Comparison of ENCODE assay signal across 8 mouse cellular contexts in genomic region chr8:105596362-105597034, GRCm38 (mm10). TPM values are rescaled to one million over a fixed set of nuclear protein-coding genes. Genes with fewer than 3 reads are reported as not detected.
DNase-seq lines count a peak whose midpoint lies in the region; ATAC-seq and TF ChIP-seq lines count a peak whose summit lies in the region.

No protein-coding gene starts in this region.

- DNase-seq in right cerebral cortex, postnatal 4 days, result peak; percentile 14
- DNase-seq in right cerebral cortex, postnatal 25 days, result no peak
- peak; percentile 51 to 73 for DNase-seq in cerebellum, adult 2 months
- DNase-seq in gastrocnemius, adult 2 months, result peak; percentile 83
- peak; percentile 60 to 72 for DNase-seq in natural killer cell, adult 2 months (ENCODE audit: low spot score in 2 of 2)
- DNase-seq in thymus, postnatal 14 days, result peak; percentile 88

- WGBS in cerebellum, adult 2 months, result 5% methylated on average over 14 of the region's 14 CpGs
- 7% methylated on average over 14 of the region's 14 CpGs for WGBS in hindbrain, embryonic 16.5 days
- 4% methylated on average over 14 of the region's 14 CpGs for WGBS in liver, embryonic 12.5 days (ENCODE audit: insufficient replicate concordance)

- H3K27ac ChIP-seq in cerebellum, adult 2 months (ENCODE audit: insufficient read depth, low read length), result no peak overlapping the region
- H3K27ac ChIP-seq in gastrocnemius, adult 2 months, result peak overlapping the region; percentile 78
- H3K27ac ChIP-seq in hindbrain, embryonic 16.5 days (ENCODE audit: low read depth, low read length), result no peak overlapping the region
- H3K27ac ChIP-seq in liver, embryonic 12.5 days, result no peak overlapping the region

- no peak overlapping the region for H3K9ac ChIP-seq in hindbrain, embryonic 16.5 days (ENCODE audit: low read depth, low read length)
- no peak overlapping the region for H3K9ac ChIP-seq in liver, embryonic 12.5 days

- intact Hi-C loops in gastrocnemius, adult 2 months (cut with DNase I), result loop anchor here (2.0 to 10.0 kb wide), 2 partner anchors 30 to 88 kb away; partner anchors contain the start of genes Atp6v0d1 and Carmil2

- no peak for TF ChIP-seq POLR2A in cerebellum, adult 2 months (IDR thresholded peaks at IDR 0.05; ENCODE audit: borderline replicate concordance, insufficient read depth, low read length)

- no peaks in the 10 kb centered on the region for H3K27me3 ChIP-seq in cerebellum, adult 2 months (ENCODE audit: control insufficient read depth, insufficient read depth, low read length)
- H3K27me3 ChIP-seq in hindbrain, embryonic 16.5 days (replicated peaks; ENCODE audit: control insufficient read depth, insufficient read depth, low read length), result no peaks in the 10 kb centered on the region
- H3K27me3 ChIP-seq in liver, embryonic 12.5 days (replicated peaks), result peaks cover 22% of the 10 kb centered on the region

- peaks cover 3% of the 10 kb centered on the region; the same call in 1 of the 2 replicates for H3K4me1 ChIP-seq in cerebellum, adult 2 months (ENCODE audit: control insufficient read depth, insufficient read depth, low read length)
- 0 out of 2 replicates have a peak, but pooled peaks cover 2% of the 10 kb centered on the region for H3K4me1 ChIP-seq in hindbrain, embryonic 16.5 days (ENCODE audit: control insufficient read depth, insufficient read depth, low read depth, low read length)
- peaks cover 17% of the 10 kb centered on the region for H3K4me1 ChIP-seq in liver, embryonic 12.5 days

- peak overlapping the region; percentile 3 for H3K4me3 ChIP-seq in cerebellum, adult 2 months (replicated peaks; ENCODE audit: insufficient read depth, low read depth, low read length)
- peak overlapping the region; percentile 69 for H3K4me3 ChIP-seq in gastrocnemius, adult 2 months
- no peak overlapping the region for H3K4me3 ChIP-seq in hindbrain, embryonic 16.5 days (ENCODE audit: low read length)
- H3K4me3 ChIP-seq in liver, embryonic 12.5 days, result peak overlapping the region; percentile 26

- TF ChIP-seq CTCF in cerebellum, adult 2 months (IDR thresholded peaks at IDR 0.05; ENCODE audit: borderline replicate concordance, insufficient read depth, low read depth, low read length), result peak; percentile 85
- peak; percentile 76 for TF ChIP-seq CTCF in gastrocnemius, adult 2 months (IDR thresholded peaks at IDR 0.05)

- H3K36me3 ChIP-seq in hindbrain, embryonic 16.5 days (ENCODE audit: control insufficient read depth, insufficient read depth, low read length), result no peaks in the 10 kb centered on the region
- no peaks in the 10 kb centered on the region for H3K36me3 ChIP-seq in liver, embryonic 12.5 days

- peak overlapping the region; percentile 22 for H3K4me2 ChIP-seq in hindbrain, embryonic 16.5 days (ENCODE audit: low read length)
- peak overlapping the region; percentile 65 for H3K4me2 ChIP-seq in liver, embryonic 12.5 days

- ATAC-seq in hindbrain, embryonic 16.5 days, result peak; percentile 71
- peak; percentile 83 for ATAC-seq in liver, embryonic 12.5 days

- no peaks in the 10 kb centered on the region for H3K9me3 ChIP-seq in hindbrain, embryonic 16.5 days (ENCODE audit: control insufficient read depth, low read length)
- no peaks in the 10 kb centered on the region for H3K9me3 ChIP-seq in liver, embryonic 12.5 days (replicated peaks)

RNA-seq across cellular contexts. Expression of gene Ripor1, which starts 8.6 kb away (rescaled TPM):
- 33.4 and 35.9 TPM in 2 replicates for polyA plus RNA-seq in cerebellum, adult 2 months (2012; rRNA removed)
- 10 to 100 TPM; 15.7 to 20.6 TPM for total RNA-seq in gastrocnemius, adult 2 months (2021)
- polyA plus RNA-seq in hindbrain, embryonic 16.5 days (2015; fragmentation: Nextera tagmentation; extraction: Ambion mirVana), result 37.2 and 41.7 TPM in 2 replicates
- polyA plus RNA-seq in liver, embryonic 12.5 days (2016; fragmentation: Nextera tagmentation; extraction: Ambion mirVana), result 14.1 and 14.5 TPM in 2 replicates

RNA-seq across cellular contexts. Expression of gene Atp6v0d1, which starts 30.7 kb away (rescaled TPM):
- 333 and 336 TPM in 2 replicates for polyA plus RNA-seq in cerebellum, adult 2 months (2012; rRNA removed)
- total RNA-seq in gastrocnemius, adult 2 months (2021), result 10 to 100 TPM; 40.3 to 41.6 TPM
- polyA plus RNA-seq in hindbrain, embryonic 16.5 days (2015; fragmentation: Nextera tagmentation; extraction: Ambion mirVana), result 250 and 273 TPM in 2 replicates
- 47.2 and 51.0 TPM in 2 replicates for polyA plus RNA-seq in liver, embryonic 12.5 days (2016; fragmentation: Nextera tagmentation; extraction: Ambion mirVana)

RNA-seq across cellular contexts. Expression of gene Ctcf, which starts 39.9 kb away (rescaled TPM):
- 41.6 and 45.7 TPM in 2 replicates for polyA plus RNA-seq in cerebellum, adult 2 months (2012; rRNA removed)
- total RNA-seq in gastrocnemius, adult 2 months (2021), result 10 to 100 TPM; 33.2 to 42.6 TPM
- 92.7 and 93.4 TPM in 2 replicates for polyA plus RNA-seq in hindbrain, embryonic 16.5 days (2015; fragmentation: Nextera tagmentation; extraction: Ambion mirVana)
- polyA plus RNA-seq in liver, embryonic 12.5 days (2016; fragmentation: Nextera tagmentation; extraction: Ambion mirVana), result 89.0 and 93.5 TPM in 2 replicates

RNA-seq across cellular contexts. Expression of gene Agrp, which starts 40.7 kb away (rescaled TPM):
- 0.36 and 1.00 TPM in 2 replicates for polyA plus RNA-seq in cerebellum, adult 2 months (2012; rRNA removed)
- total RNA-seq in gastrocnemius, adult 2 months (2021), result under 1 TPM in 1 of 2 experiments, not detected in 1; 0.75 TPM
- polyA plus RNA-seq in hindbrain, embryonic 16.5 days (2015; fragmentation: Nextera tagmentation; extraction: Ambion mirVana), result 0.75 and 1.4 TPM in 2 replicates
- polyA plus RNA-seq in liver, embryonic 12.5 days (2016; fragmentation: Nextera tagmentation; extraction: Ambion mirVana), result 0.22 TPM in 1 of 2 replicates, not detected in the other
